Comparison of ENCODE assay signal across 8 mouse cellular contexts in the genomic region with DNA sequence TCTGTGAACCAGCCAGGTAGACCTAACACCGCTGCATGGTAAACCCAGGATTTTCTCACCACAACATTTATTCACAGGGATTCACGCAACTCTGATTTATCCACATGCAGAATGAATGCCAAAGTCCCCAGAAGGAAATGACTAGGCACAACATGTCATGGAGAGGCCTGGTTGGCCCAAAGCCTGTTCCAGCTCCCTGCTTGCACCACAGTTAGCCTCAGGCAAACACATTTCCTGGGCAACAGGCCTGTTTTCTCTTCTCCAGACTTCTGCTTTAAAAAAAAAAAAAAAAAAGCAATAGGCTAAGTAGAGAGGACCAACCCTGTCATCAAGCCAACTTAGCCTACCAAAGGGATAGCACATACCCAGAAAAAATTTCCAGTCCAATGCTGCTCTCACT. TPM values are rescaled to one million over a fixed set of nuclear protein-coding genes. Genes with fewer than 3 reads are reported as not detected.
DNase-seq lines count a peak whose midpoint lies in the region; ATAC-seq and TF ChIP-seq lines count a peak whose summit lies in the region.
"Had no signal": no experiment of that assay in that cellular context is flagged by ENCODE, and none has a peak within 500 bp of the region (broad histone marks: within the 10 kb centered on the region; RNA-seq: fewer than 3 reads in every experiment).

No protein-coding gene starts in this region.

- no peak for TF ChIP-seq POLR2A in lung, adult 2 months (IDR thresholded peaks at IDR 0.05; ENCODE audit: borderline replicate concordance, extremely low read depth, low read depth, low read length)

- H3K27me3 ChIP-seq in midbrain, embryonic 14.5 days (ENCODE audit: control insufficient read depth, insufficient read depth, low read length): no peaks in the 10 kb centered on the region
- no peaks in the 10 kb centered on the region for H3K27me3 ChIP-seq in midbrain, embryonic 13.5 days
- H3K27me3 ChIP-seq: limb, embryonic 13.5 days had no signal

- no peaks in the 10 kb centered on the region for H3K9me3 ChIP-seq in midbrain, embryonic 14.5 days (ENCODE audit: control insufficient read depth, low read length)
- no peaks in the 10 kb centered on the region for H3K9me3 ChIP-seq in midbrain, embryonic 13.5 days
- H3K9me3 ChIP-seq: limb, embryonic 13.5 days had no signal

- no peak for TF ChIP-seq CTCF in lung, adult 2 months (IDR thresholded peaks at IDR 0.05; ENCODE audit: insufficient read depth, low read length)

- H3K4me2 ChIP-seq in midbrain, embryonic 14.5 days (ENCODE audit: low read length): no peak overlapping the region
- H3K4me2 ChIP-seq in midbrain, embryonic 13.5 days (replicated peaks): no peak overlapping the region
- H3K4me2 ChIP-seq: limb, embryonic 13.5 days had no signal

- H3K27ac ChIP-seq in midbrain, embryonic 14.5 days (replicated peaks; ENCODE audit: low read depth, low read length): no peak overlapping the region
- H3K27ac ChIP-seq in midbrain, embryonic 13.5 days: no peak overlapping the region
- H3K27ac ChIP-seq: limb, embryonic 13.5 days had no signal

- no peaks in the 10 kb centered on the region for H3K4me1 ChIP-seq in midbrain, embryonic 14.5 days (ENCODE audit: control insufficient read depth, insufficient read depth, low read length)
- H3K4me1 ChIP-seq in midbrain, embryonic 13.5 days (replicated peaks): 0 out of 2 replicates have a peak, but pooled peaks cover 6% of the 10 kb centered on the region
- peaks cover 54% of the 10 kb centered on the region for H3K4me1 ChIP-seq in lung, adult 2 months (ENCODE audit: control insufficient read depth, insufficient read depth, low read length)

- peak; percentile 8 for DNase-seq in midbrain, embryonic 14.5 days
- peak; percentile 96 for DNase-seq in brain, adult 2 months (ENCODE audit: low read depth, low spot score)
- peak; percentile 88 for DNase-seq in fat pad, adult 2 months (ENCODE audit: extremely low read depth, low read depth, low spot score)
- peak; percentile 45 for DNase-seq in lung, adult 2 months
- no peak for DNase-seq in thymus, adult 18-20 months
- no peak for DNase-seq in retina, postnatal 1 day

- no peak overlapping the region for H3K9ac ChIP-seq in midbrain, embryonic 14.5 days (replicated peaks; ENCODE audit: low read length)
- H3K9ac ChIP-seq in midbrain, embryonic 13.5 days (replicated peaks): no peak overlapping the region
- H3K9ac ChIP-seq: limb, embryonic 13.5 days had no signal

- H3K4me3 ChIP-seq in midbrain, embryonic 14.5 days (replicated peaks; ENCODE audit: low read depth, low read length): no peak overlapping the region
- no peak overlapping the region for H3K4me3 ChIP-seq in midbrain, embryonic 13.5 days (replicated peaks)
- no peak overlapping the region for H3K4me3 ChIP-seq in lung, adult 2 months (replicated peaks; ENCODE audit: extremely low read depth, low read depth, low read length)
- H3K4me3 ChIP-seq: limb, embryonic 13.5 days had no signal

- ATAC-seq in midbrain, embryonic 14.5 days (ENCODE audit: low FRiP score, low TSS enrichment): no peak
- no peak for ATAC-seq in midbrain, embryonic 13.5 days

- no peaks in the 10 kb centered on the region for H3K36me3 ChIP-seq in midbrain, embryonic 14.5 days (ENCODE audit: control insufficient read depth, insufficient read depth, low read length)
- H3K36me3 ChIP-seq in midbrain, embryonic 13.5 days: no peaks in the 10 kb centered on the region
- H3K36me3 ChIP-seq: limb, embryonic 13.5 days had no signal

- WGBS in midbrain, embryonic 14.5 days: 94% methylated on average over 2 of the region's 2 CpGs
- 99% methylated on average over 2 of the region's 2 CpGs for WGBS in midbrain, embryonic 13.5 days
- 40% methylated on average over 2 of the region's 2 CpGs for WGBS in lung, adult 2 months

RNA-seq across cellular contexts. Expression of gene Epn2, which starts 14.9 kb away (rescaled TPM):
- 71.7 and 80.5 TPM in 2 replicates for polyA plus RNA-seq in midbrain, embryonic 14.5 days (2014; fragmentation: Nextera tagmentation; extraction: Ambion mirVana)
- polyA plus RNA-seq in midbrain, embryonic 13.5 days (2015; fragmentation: Nextera tagmentation; extraction: Ambion mirVana): 48.3 and 51.2 TPM in 2 replicates
- polyA plus RNA-seq in lung, adult 2 months (2012; rRNA removed): 74.0 and 84.5 TPM in 2 replicates

RNA-seq across cellular contexts. Expression of gene B9d1, which starts 59.6 kb away (rescaled TPM):
- polyA plus RNA-seq in midbrain, embryonic 14.5 days (2014; fragmentation: Nextera tagmentation; extraction: Ambion mirVana): 32.0 and 40.7 TPM in 2 replicates
- 38.3 and 40.8 TPM in 2 replicates for polyA plus RNA-seq in midbrain, embryonic 13.5 days (2015; fragmentation: Nextera tagmentation; extraction: Ambion mirVana)
- polyA plus RNA-seq in lung, adult 2 months (2012; rRNA removed): 28.4 and 37.5 TPM in 2 replicates

Comparison
In these comparisons a context has a peak if more than half of its experiments do, and no peak if none do; other contexts are left out.
1. DNase-seq: peak in midbrain, embryonic 14.5 days (single experiment), brain, adult 2 months (single experiment), fat pad, adult 2 months (single experiment) and lung, adult 2 months (single experiment); none in thymus, adult 18-20 months (0 of 2) and retina, postnatal 1 day (single experiment).